27 mouse cellular contexts compared by ENCODE assay signal in genomic region chr7:30430191-30430590, GRCm38 (mm10). TPM values are rescaled to one million over a fixed set of nuclear protein-coding genes. Genes with fewer than 3 reads are reported as not detected.
DNase-seq lines count a peak whose midpoint lies in the region; TF ChIP-seq lines count a peak whose summit lies in the region.
"Had no signal": no experiment of that assay in that cellular context is flagged by ENCODE, and none has a peak within 500 bp of the region (broad histone marks: within the 10 kb centered on the region; RNA-seq: fewer than 3 reads in every experiment).

No protein-coding gene starts in this region.

- 58% methylated on average over 2 of the region's 2 CpGs for WGBS in cerebellum, adult 2 months

- no peaks in the 10 kb centered on the region for H3K9me3 ChIP-seq in CH12.LX (replicated peaks; ENCODE audit: low read length)
- H3K9me3 ChIP-seq: embryonic facial prominence, embryonic 10.5 days; forebrain, embryonic 10.5 days; forebrain, embryonic 15.5 days; heart, embryonic 15.5 days; hindbrain, embryonic 13.5 days; intestine, embryonic 15.5 days had no signal

- no peak for TF ChIP-seq CTCF in cerebellum, adult 2 months (IDR thresholded peaks at IDR 0.05; ENCODE audit: borderline replicate concordance, insufficient read depth, low read depth, low read length)
- TF ChIP-seq CTCF in CH12.LX (conservative IDR thresholded peaks at IDR 0.05 in 1 of 2, IDR thresholded peaks at IDR 0.05 in 1 of 2; ENCODE audit: low read depth in 2 of 2, low read length in 2 of 2), result no peak

- dilution Hi-C loops in CH12.LX (cut with MboI; ENCODE audit: extremely low pct_ligation_motif_present, extremely low pct_unique_long_range_greater_than_20kb, low sequenced_read_pairs), result no loop called here

- no peak overlapping the region for H3K4me2 ChIP-seq in CH12.LX (ENCODE audit: insufficient read depth, low read depth, poor library complexity, severe bottlenecking)
- H3K4me2 ChIP-seq: forebrain, embryonic 15.5 days; heart, embryonic 11.5 days; heart, embryonic 15.5 days; hindbrain, embryonic 13.5 days; intestine, embryonic 15.5 days had no signal

- peak; percentile 37 for DNase-seq in cerebellum, adult 9-10 months
- DNase-seq in cerebellum, adult 2 months, result no peak
- no peak for DNase-seq in CH12.LX (ENCODE audit: extremely low read depth)
- peak; percentile 33 for DNase-seq in fibroblast of lung, adult 2 months (ENCODE audit: low read depth)
- no peak for DNase-seq in kidney, adult 11 months
- DNase-seq in urinary bladder, adult 18-20 months (ENCODE audit: low spot score in 2 of 2), result no peak
- DNase-seq in frontal cortex, adult 2 months (ENCODE audit: extremely low spot score in 1 of 2, low spot score in 1 of 2), result no peak
- DNase-seq: adrenal gland, adult 2 months; adrenal gland, postnatal 25 days; cerebellum, adult 9-11 months; gastrocnemius, postnatal 10 days; heart, adult 2 months; heart, postnatal 14 days had no signal

- in situ Hi-C loops in CH12.LX (cut with MboI; ENCODE audit: low pct_ligation_motif_present, low pct_unique_long_range_greater_than_20kb, low sequenced_read_pairs), result no loop called here

- no peaks in the 10 kb centered on the region for H3K79me2 ChIP-seq in CH12.LX (replicated peaks; ENCODE audit: control insufficient read depth, extremely low read depth, insufficient read depth, poor library complexity, severe bottlenecking)

- TF ChIP-seq RAD21 in CH12.LX (IDR thresholded peaks at IDR 0.05; ENCODE audit: low read depth, low read length), result no peak

- H3K4me1 ChIP-seq in cerebellum, adult 2 months (ENCODE audit: control insufficient read depth, insufficient read depth, low read length), result peaks cover 6% of the 10 kb centered on the region; the same call in 1 of the 2 replicates
- H3K4me1 ChIP-seq in CH12.LX (ENCODE audit: control insufficient read depth in 1 of 2, insufficient read depth in 2 of 2), result peaks cover 10 to 59% of the 10 kb centered on the region in 2 experiments
- H3K4me1 ChIP-seq: embryonic facial prominence, embryonic 10.5 days; forebrain, embryonic 10.5 days; heart, embryonic 15.5 days; intestine, embryonic 15.5 days had no signal

- H3K27me3 ChIP-seq in cerebellum, adult 2 months (ENCODE audit: control insufficient read depth, insufficient read depth, low read length), result no peaks in the 10 kb centered on the region
- H3K27me3 ChIP-seq in CH12.LX (replicated peaks), result peaks cover 12% of the 10 kb centered on the region
- H3K27me3 ChIP-seq: forebrain, embryonic 15.5 days; intestine, embryonic 15.5 days; Patski had no signal

- TF ChIP-seq EP300 in CH12.LX (IDR thresholded peaks at IDR 0.05; ENCODE audit: low read length), result 0 out of 2 replicates have a peak, but pooled peaks have one; percentile 17

- no peak for TF ChIP-seq POLR2A in cerebellum, adult 2 months (IDR thresholded peaks at IDR 0.05; ENCODE audit: borderline replicate concordance, insufficient read depth, low read length)
- no peak for TF ChIP-seq POLR2A in CH12.LX (IDR thresholded peaks at IDR 0.05; ENCODE audit: low read depth, low read length)

- no peak overlapping the region for H3K4me3 ChIP-seq in cerebellum, adult 2 months (replicated peaks; ENCODE audit: insufficient read depth, low read depth, low read length)
- no peak overlapping the region for H3K4me3 ChIP-seq in CH12.LX (replicated peaks in 1 of 3; ENCODE audit: low read depth in 2 of 3, low read length in 2 of 3, poor library complexity in 1 of 3)
- H3K4me3 ChIP-seq: embryonic facial prominence, embryonic 10.5 days; forebrain, embryonic 10.5 days; forebrain, embryonic 15.5 days; heart, adult 2 months; heart, embryonic 15.5 days; hindbrain, embryonic 13.5 days; intestine, embryonic 15.5 days had no signal

- H3K9ac ChIP-seq in CH12.LX (ENCODE audit: insufficient read depth, low read depth), result no peak overlapping the region
- H3K9ac ChIP-seq: forebrain, embryonic 15.5 days; heart, embryonic 15.5 days; hindbrain, embryonic 13.5 days; intestine, embryonic 15.5 days had no signal

- H3K27ac ChIP-seq in cerebellum, adult 2 months (ENCODE audit: insufficient read depth, low read length), result no peak overlapping the region
- peak overlapping the region; percentile 33 for H3K27ac ChIP-seq in CH12.LX (ENCODE audit: insufficient read depth, low read depth)
- H3K27ac ChIP-seq: embryonic facial prominence, embryonic 10.5 days; forebrain, embryonic 10.5 days; forebrain, embryonic 15.5 days; heart, adult 2 months; heart, embryonic 15.5 days; hindbrain, embryonic 13.5 days; hindbrain, postnatal 0 days; intestine, embryonic 15.5 days had no signal

- H3K36me3 ChIP-seq in CH12.LX (replicated peaks in 1 of 2; ENCODE audit: control insufficient read depth in 1 of 2, insufficient read depth in 1 of 2, low read length in 1 of 2), result peaks cover 32 to 41% of the 10 kb centered on the region in 2 experiments

TF ChIP-seq in CH12.LX, 34 proteins besides CTCF, POLR2A, EP300 and RAD21:
- TF ChIP-seq TCF12 (IDR thresholded peaks at IDR 0.05; ENCODE audit: low read depth, low read length) (no peak), ELF1 (IDR thresholded peaks at IDR 0.05; ENCODE audit: low read depth, low read length) (no peak), CHD1 (IDR thresholded peaks at IDR 0.05; ENCODE audit: low read depth, low read length) (no peak), SIN3A (IDR thresholded peaks at IDR 0.05; ENCODE audit: low read length) (no peak), GABPA (IDR thresholded peaks at IDR 0.05; ENCODE audit: insufficient replicate concordance, low read depth, low read length) (no peak), MXI1 (IDR thresholded peaks at IDR 0.05; ENCODE audit: low read depth, low read length) (no peak), RCOR1 (conservative IDR thresholded peaks at IDR 0.05; ENCODE audit: low read depth, low read length) (no peak), BHLHE40 (IDR thresholded peaks at IDR 0.05; ENCODE audit: low read depth, low read length) (0 out of 2 replicates have a peak, but pooled peaks have one; percentile 6), ZC3H11A (IDR thresholded peaks at IDR 0.05; ENCODE audit: low read depth, low read length) (no peak), ETS1 (conservative IDR thresholded peaks at IDR 0.05; ENCODE audit: low read depth, low read length) (no peak), MAZ (IDR thresholded peaks at IDR 0.05; ENCODE audit: low read depth, low read length) (no peak), HCFC1 (IDR thresholded peaks at IDR 0.05; ENCODE audit: low read depth, low read length) (no peak), NRF1 (IDR thresholded peaks at IDR 0.05; ENCODE audit: low read depth, low read length) (no peak), MEF2A (IDR thresholded peaks at IDR 0.05; ENCODE audit: borderline replicate concordance, low read depth, low read length) (no peak), E2F4 (IDR thresholded peaks at IDR 0.05; ENCODE audit: insufficient replicate concordance, low read depth, low read length) (no peak), MAX (IDR thresholded peaks at IDR 0.05; ENCODE audit: low read length) (0 out of 2 replicates have a peak, but pooled peaks have one; percentile 32)

RNA-seq across cellular contexts. Expression of gene Nfkbid, which starts 8.7 kb away (rescaled TPM):
- polyA plus RNA-seq in cerebellum, adult 2 months (2012; rRNA removed), result 5.1 and 5.4 TPM in 2 replicates
- 133 and 161 TPM in 2 replicates for total RNA-seq in CH12.LX (2012; rRNA removed)
- 131 and 144 TPM in 2 replicates for total RNA-seq in CH12.LX (2014; rRNA removed)
- 175 and 197 TPM in 2 replicates for polyA plus RNA-seq in CH12.LX (2012; ENCODE audit: insufficient read length, low read depth)
- polyA plus RNA-seq in frontal cortex, adult 2 months (2012; rRNA removed), result 5.4 and 6.4 TPM in 2 replicates

RNA-seq across cellular contexts. Expression of gene Hcst, which starts 10.5 kb away (rescaled TPM):
- 0.34 and 0.84 TPM in 2 replicates for polyA plus RNA-seq in cerebellum, adult 2 months (2012; rRNA removed)
- total RNA-seq in CH12.LX (2012; rRNA removed) (8.0 and 11.9 TPM in 2 replicates), CH12.LX (2014; rRNA removed) (6.3 and 11.8 TPM in 2 replicates)
- 11.8 and 11.9 TPM in 2 replicates for polyA plus RNA-seq in CH12.LX (2012; ENCODE audit: insufficient read length, low read depth)
- polyA plus RNA-seq in frontal cortex, adult 2 months (2012; rRNA removed), result 1.5 and 2.2 TPM in 2 replicates
- total RNA-seq: hindbrain, postnatal 0 days had no signal
- polyA plus RNA-seq: embryonic facial prominence, embryonic 10.5 days; forebrain, embryonic 15.5 days; Patski had no signal

RNA-seq across cellular contexts. Expression of gene Aplp1, which starts 15.1 kb away (rescaled TPM):
- polyA plus RNA-seq in cerebellum, adult 2 months (2012; rRNA removed), result 782 and 892 TPM in 2 replicates
- 0.34 and 0.93 TPM in 2 replicates for total RNA-seq in CH12.LX (2012; rRNA removed)
- total RNA-seq in CH12.LX (2014; rRNA removed), result not detected in 2 replicates
- polyA plus RNA-seq in CH12.LX (2012; ENCODE audit: insufficient read length, low read depth), result 0.10 TPM in 1 of 2 replicates, not detected in the other
- 940 and 960 TPM in 2 replicates for polyA plus RNA-seq in frontal cortex, adult 2 months (2012; rRNA removed)
- total RNA-seq: hematopoietic stem cell, adult 5-6 weeks had no signal

RNA-seq across cellular contexts. Expression of gene Tyrobp, which starts 16.6 kb away (rescaled TPM):
- 23.5 and 32.5 TPM in 2 replicates for polyA plus RNA-seq in cerebellum, adult 2 months (2012; rRNA removed)
- total RNA-seq in CH12.LX (2012; rRNA removed) (4.2 and 5.0 TPM in 2 replicates), CH12.LX (2014; rRNA removed) (9.4 and 13.0 TPM in 2 replicates)
- polyA plus RNA-seq in CH12.LX (2012; ENCODE audit: insufficient read length, low read depth), result 14.3 and 18.9 TPM in 2 replicates
- 73.2 and 80.4 TPM in 2 replicates for polyA plus RNA-seq in frontal cortex, adult 2 months (2012; rRNA removed)
- polyA plus RNA-seq: Patski had no signal

RNA-seq across cellular contexts. Expression of gene Kirrel2, which starts 27.3 kb away (rescaled TPM):
- polyA plus RNA-seq in cerebellum, adult 2 months (2012; rRNA removed), result 2.7 TPM in 2 replicates
- not detected in 2 replicates for total RNA-seq in CH12.LX (2012; rRNA removed)
- total RNA-seq in CH12.LX (2014; rRNA removed), result not detected in 2 replicates
- not detected in 2 replicates for polyA plus RNA-seq in CH12.LX (2012; ENCODE audit: insufficient read length, low read depth)
- polyA plus RNA-seq in frontal cortex, adult 2 months (2012; rRNA removed), result 3.7 and 7.1 TPM in 2 replicates
- total RNA-seq: adrenal gland, adult 2 months; adrenal gland, postnatal 25 days; gastrocnemius, postnatal 10 days; heart, adult 2 months; heart, postnatal 14 days; hematopoietic stem cell, adult 5-6 weeks; MEL had no signal
- polyA plus RNA-seq: activated CD4-positive, CD25-positive, alpha-beta regulatory T cell, adult 4 months; adrenal gland, adult 2 months; CD4-positive, CD25-positive, alpha-beta regulatory T cell, adult 4 months; gonadal fat pad, adult 2 months; heart, adult 2 months; Patski had no signal

Comparison
In these comparisons a context has a peak if more than half of its experiments do, and no peak if none do; other contexts are left out.
1. DNase-seq: peak in cerebellum, adult 9-10 months (single experiment) and fibroblast of lung, adult 2 months (single experiment); none in cerebellum, adult 2 months (0 of 2), CH12.LX (single experiment), kidney, adult 11 months (single experiment), urinary bladder, adult 18-20 months (0 of 2) and frontal cortex, adult 2 months (0 of 2).
2. RNA of gene Nfkbid, which starts 8.7 kb away (polyA plus RNA-seq): 175 to 197 TPM in CH12.LX; 5.4 to 6.4 TPM in frontal cortex, adult 2 months and 5.1 to 5.4 TPM in cerebellum, adult 2 months; every median in the first group is over 10 times any median in the second.
3. RNA of gene Aplp1, which starts 15.1 kb away (polyA plus RNA-seq): 940 to 960 TPM in frontal cortex, adult 2 months and 782 to 892 TPM in cerebellum, adult 2 months; 0.10 TPM in CH12.LX; every median in the first group is over 100 times any median in the second.